ENCODE assay signal across 8 mouse cellular contexts in the genomic region with DNA sequence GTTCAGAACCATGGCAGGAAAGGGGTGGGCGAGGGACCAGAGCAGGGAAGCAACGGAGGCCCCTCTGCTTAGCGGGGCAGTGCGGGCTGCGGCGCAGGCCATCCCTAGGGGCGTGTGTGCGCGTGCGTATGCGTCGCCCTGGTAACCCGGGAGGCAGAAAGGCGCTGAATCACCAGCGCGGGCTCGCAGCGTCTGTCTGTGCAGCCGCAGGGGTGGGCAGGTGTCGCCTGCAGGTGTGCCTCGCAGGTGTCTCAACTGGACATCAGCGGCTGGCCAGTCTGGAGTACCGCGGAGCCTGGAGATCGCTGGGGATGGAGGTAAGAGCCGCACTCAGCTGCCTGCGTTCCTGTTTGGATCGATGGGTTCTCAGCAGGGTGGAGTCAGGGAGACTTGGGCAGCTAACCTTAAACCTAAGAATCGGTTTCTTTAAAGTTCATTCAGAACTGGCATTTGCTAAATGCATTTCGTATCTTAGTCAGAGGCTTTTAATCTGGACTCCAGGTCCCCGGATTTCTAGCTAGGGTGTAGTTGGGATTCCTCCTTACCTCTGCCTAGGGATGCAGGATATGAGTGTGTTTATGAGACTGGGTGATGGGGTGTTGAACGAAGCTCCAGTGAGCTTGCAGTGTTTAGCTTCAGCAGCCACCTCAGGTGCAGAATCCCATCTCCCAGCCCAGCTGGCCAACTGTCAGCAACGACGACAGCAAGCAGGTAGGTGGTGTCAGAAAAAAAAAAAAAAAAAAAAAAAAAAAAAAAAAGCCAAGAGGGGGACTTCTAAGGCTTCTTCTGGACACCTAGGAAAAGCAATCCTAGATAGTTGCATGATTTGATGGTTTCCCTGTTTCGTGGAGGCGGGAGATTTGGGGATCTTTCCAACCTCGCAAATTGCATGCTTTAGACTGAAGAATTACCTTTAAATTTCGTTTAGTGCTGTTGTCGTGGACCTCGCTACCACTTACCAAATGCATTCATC. TPM values are rescaled to one million over a fixed set of nuclear protein-coding genes. Genes with fewer than 3 reads are reported as not detected.
DNase-seq lines count a peak whose midpoint lies in the region; ATAC-seq and TF ChIP-seq lines count a peak whose summit lies in the region.

A gene (plus strand): TSS at position 153 of the 973 bp plus-strand sequence.

- no peak within 1 kb of the TSS for H3K27ac ChIP-seq in heart, embryonic 16.5 days (ENCODE audit: low read length)

- H3K4me1 ChIP-seq in E14TG2a.4 (replicated peaks; ENCODE audit: low read depth, low read length): peaks cover 12% of the 10 kb centered on the region
- H3K4me1 ChIP-seq in heart, embryonic 16.5 days (ENCODE audit: control insufficient read depth, insufficient read depth, low read length): peaks cover 5% of the 10 kb centered on the region

- H3K27me3 ChIP-seq in E14TG2a.4 (ENCODE audit: insufficient read depth, low read length): peaks cover 5% of the 10 kb centered on the region
- no peaks in the 10 kb centered on the region for H3K27me3 ChIP-seq in heart, embryonic 16.5 days (ENCODE audit: control insufficient read depth, insufficient read depth, low read length)

- H3K36me3 ChIP-seq in E14TG2a.4 (ENCODE audit: insufficient read depth, low read length): peaks cover 22% of the 10 kb centered on the region
- H3K36me3 ChIP-seq in heart, embryonic 16.5 days (ENCODE audit: control insufficient read depth, insufficient read depth): peaks cover 4% of the 10 kb centered on the region; the same call in 1 of the 2 replicates

- WGBS in heart, embryonic 16.5 days: 18% methylated on average over 36 of the region's 40 CpGs

- TF ChIP-seq CTCF in E14TG2a.4 (conservative IDR thresholded peaks at IDR 0.05; ENCODE audit: low read length): no peak

- H3K4me2 ChIP-seq in heart, embryonic 16.5 days (ENCODE audit: low read depth, low read length): peak within 1 kb of the TSS; percentile 69

- peak; percentile 77 to 86 for DNase-seq in adrenal gland, adult (ENCODE audit: inconsistent age in 2 of 2, low spot score in 1 of 2)
- peak; percentile 26 for DNase-seq in embryo, embryonic 11.5 days (ENCODE audit: low read depth, low spot score)
- peak; percentile 66 to 72 for DNase-seq in layer of hippocampus, postnatal 25 days (ENCODE audit: extremely low spot score in 1 of 2, low spot score in 1 of 2)
- peak; percentile 25 for DNase-seq in lung, postnatal 10 days
- DNase-seq in right cerebral cortex, postnatal 25 days: peak; percentile 83
- no peak for DNase-seq in spleen, postnatal 4 days (ENCODE audit: low spot score in 2 of 2)

- peak within 1 kb of the TSS; percentile 26; the same call in 1 of the 2 replicates for H3K9ac ChIP-seq in heart, embryonic 16.5 days (ENCODE audit: low read length)

- peak; percentile 80 for ATAC-seq in heart, embryonic 16.5 days (replicated peaks; ENCODE audit: extremely low read depth, insufficient read depth, low FRiP score)

- H3K9me3 ChIP-seq in E14TG2a.4 (ENCODE audit: low read length): no peaks in the 10 kb centered on the region
- no peaks in the 10 kb centered on the region for H3K9me3 ChIP-seq in heart, embryonic 16.5 days (replicated peaks; ENCODE audit: control insufficient read depth, low read length)

- H3K4me3 ChIP-seq in E14TG2a.4 (replicated peaks; ENCODE audit: low read length): peak within 1 kb of the TSS; percentile 79
- peak within 1 kb of the TSS; percentile 49 for H3K4me3 ChIP-seq in heart, embryonic 16.5 days (ENCODE audit: low read length)

RNA-seq across cellular contexts. Expression of the gene that starts here (rescaled TPM):
- polyA plus RNA-seq in heart, embryonic 16.5 days (2015; fragmentation: Nextera tagmentation; extraction: Ambion mirVana): 0.10 TPM in 1 of 2 replicates, not detected in the other
- 10 to 100 TPM; 25.4 to 26.7 TPM for total RNA-seq in layer of hippocampus, postnatal 25 days (2021)

Comparison
In these comparisons a context has a peak if more than half of its experiments do, and no peak if none do; other contexts are left out.
1. Peak in ATAC-seq, H3K4me3 ChIP-seq, H3K9ac ChIP-seq and H3K4me2 ChIP-seq in heart, embryonic 16.5 days; RNA of the gene not detected or under 1 TPM.
2. DNase-seq: peak in adrenal gland, adult (2 of 2), embryo, embryonic 11.5 days (single experiment), layer of hippocampus, postnatal 25 days (2 of 2), lung, postnatal 10 days (single experiment) and right cerebral cortex, postnatal 25 days (single experiment); none in spleen, postnatal 4 days (0 of 2).